Mouse (Mus musculus): ENCODE data around the gene Apex1.
A peak's percentile ranks its signal among the peaks of the same experiment; 100 is the strongest.
"Not testable (repeated sequence)": the region's sequence is repeated elsewhere in the genome, so short reads cannot be mapped to it uniquely, and the experiment has no call there.

Gene Apex1

DNA sequence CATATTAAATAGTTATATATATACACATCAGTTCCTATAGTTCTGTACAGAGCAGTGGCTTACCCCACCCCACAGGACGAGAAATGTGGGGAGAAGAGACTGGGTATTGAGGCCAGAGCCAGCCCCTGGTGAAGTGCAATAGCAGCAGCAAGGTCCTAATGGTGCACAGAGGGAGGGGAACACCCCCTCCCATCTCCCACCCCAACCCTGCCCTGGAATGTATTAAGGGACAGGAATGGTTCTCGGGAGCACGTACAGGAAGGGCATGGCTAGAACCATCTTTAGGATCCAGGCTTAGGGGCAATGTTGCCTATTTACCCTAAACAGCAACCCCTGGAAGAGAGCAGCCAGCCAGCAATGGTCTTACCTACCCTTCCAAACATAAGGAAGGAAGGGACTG is 2.6 kb downstream of the Apex1 start:
- DNase-seq (ENCODE audit: low spot score) = no peak

DNA sequence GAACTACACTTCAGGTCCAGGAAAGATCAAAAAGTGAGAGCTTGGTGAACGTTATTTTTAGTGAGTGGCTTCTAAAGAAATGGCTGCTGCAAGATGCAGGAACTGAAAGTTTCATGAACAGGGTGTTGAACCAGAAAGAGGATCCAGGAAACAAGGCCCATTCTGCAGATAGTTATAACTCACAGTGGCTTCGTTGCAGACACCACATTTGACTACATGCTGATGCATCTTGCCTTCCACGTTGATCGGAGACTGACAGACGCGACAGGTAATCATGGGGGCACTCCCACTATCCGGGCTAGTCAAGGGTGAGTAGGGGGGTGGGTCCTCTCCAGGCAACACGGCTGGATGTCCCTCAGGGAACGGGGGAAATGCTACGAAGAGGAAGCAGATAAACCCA is 5.2 kb downstream of the Apex1 start:
- no peak for DNase-seq (ENCODE audit: low spot score)

DNA sequence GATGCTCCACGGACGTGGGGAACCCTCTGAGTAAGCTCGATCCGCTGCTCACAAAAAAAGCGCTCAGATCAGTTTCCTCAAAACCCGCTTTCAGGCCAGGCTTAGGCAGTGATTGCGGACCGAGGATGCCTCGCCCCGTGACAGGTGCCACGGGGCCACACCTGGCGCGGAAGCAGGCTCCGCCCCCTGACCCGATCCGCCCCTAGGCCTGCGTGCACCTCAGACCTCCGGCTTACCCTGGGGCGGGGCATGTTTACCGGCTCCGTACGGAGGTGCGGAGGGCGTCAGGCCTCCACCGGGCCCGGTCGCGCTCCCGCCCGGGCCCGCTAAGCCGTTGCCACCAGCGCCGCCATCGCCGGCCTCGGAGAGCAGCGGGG is 5.6 kb downstream of the Apex1 start:
- peak; percentile 61 for DNase-seq (ENCODE audit: low spot score)

DNA sequence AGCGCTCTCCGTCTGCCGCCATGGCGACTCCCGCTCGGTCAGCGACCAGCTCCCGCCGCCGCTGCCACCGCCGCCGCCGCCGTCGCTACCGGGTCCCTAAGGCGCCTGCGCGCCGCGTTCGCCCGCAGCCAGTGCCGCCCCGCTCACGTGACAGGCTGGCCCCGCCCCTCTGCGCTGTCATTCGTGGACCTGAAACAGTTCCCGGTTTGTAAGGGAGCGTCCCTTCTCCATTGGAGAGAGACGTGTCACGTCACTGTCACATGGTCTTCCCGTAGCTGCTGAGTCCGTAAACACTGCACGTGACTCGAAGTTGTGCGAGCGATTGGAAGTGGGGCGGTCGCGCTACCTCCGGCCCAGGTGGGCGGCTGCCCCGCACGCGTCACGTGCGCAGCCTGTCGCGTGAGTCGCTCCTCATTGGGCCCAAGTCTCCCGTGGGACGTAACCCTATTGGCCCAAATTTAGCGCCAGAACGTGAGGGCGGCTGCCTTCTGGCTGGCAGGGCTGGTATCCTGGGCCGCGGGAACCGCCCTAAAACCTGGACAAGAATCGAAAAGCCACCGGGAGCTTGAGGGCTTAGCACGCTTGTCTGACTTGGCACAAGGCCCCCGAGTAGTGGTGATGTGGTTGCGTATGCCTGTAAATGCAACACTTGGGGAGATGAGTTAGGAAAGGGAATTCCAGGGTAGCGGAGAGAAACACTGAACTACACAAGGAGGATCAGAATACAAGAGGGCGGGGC is 6.2 kb downstream of the Apex1 start, which contains the start of the genes Pip4p1 and Pnp:
Gene Pip4p1, minus strand, starts transcription at position 103 of the 739 bp plus-strand sequence.
Gene Pnp, plus strand, starts transcription at position 329 of the 739 bp plus-strand sequence.
- DNase-seq (ENCODE audit: low spot score) = peak; percentile 99

DNA sequence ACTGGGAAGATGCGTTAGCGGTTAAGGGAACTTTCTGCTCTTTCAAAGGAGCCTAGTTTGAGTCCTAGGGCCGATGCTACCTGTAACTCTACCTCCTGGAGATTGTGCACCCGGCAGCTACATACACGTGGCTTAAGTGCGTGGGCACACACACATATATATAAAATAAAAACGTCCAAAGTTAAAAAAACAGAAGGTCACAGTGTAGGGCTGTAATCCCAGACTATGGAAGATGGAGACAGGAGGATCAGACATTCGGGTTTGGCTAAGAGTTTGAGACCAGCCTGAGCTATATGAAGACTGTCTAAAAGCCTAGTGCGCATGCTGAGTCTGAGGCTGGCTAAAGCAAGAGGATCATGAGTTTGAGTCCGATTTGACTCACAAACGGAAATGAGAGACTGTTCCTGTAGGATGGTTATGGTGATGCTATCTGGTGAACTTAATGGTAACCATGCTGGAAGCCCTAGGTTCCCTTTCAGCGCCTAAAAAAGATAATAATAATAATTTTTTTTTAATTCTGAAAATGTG is 6.8 kb downstream of the Apex1 start:
- peak; percentile 48 for DNase-seq (ENCODE audit: low spot score)

DNA sequence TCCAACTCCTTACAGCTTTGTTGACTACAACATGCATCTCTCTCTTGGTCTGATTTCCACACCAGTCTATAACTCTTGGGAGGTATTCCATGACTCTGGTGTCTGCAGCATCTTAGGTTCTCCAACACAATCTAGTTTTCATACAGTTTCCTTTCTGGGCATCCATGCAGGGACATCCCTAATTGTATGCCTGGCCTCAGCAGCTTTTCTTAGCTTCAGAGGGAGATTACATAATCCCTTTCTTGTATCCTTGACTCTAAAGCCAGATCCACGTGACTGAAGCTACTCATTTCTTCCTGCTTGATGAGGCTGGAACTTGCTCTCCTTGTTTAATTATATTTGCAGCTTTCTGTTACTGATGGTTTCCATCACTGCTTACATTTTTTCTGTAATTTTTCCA is 11.9 kb downstream of the Apex1 start:
- DNase-seq (ENCODE audit: low spot score) = no peak

DNA sequence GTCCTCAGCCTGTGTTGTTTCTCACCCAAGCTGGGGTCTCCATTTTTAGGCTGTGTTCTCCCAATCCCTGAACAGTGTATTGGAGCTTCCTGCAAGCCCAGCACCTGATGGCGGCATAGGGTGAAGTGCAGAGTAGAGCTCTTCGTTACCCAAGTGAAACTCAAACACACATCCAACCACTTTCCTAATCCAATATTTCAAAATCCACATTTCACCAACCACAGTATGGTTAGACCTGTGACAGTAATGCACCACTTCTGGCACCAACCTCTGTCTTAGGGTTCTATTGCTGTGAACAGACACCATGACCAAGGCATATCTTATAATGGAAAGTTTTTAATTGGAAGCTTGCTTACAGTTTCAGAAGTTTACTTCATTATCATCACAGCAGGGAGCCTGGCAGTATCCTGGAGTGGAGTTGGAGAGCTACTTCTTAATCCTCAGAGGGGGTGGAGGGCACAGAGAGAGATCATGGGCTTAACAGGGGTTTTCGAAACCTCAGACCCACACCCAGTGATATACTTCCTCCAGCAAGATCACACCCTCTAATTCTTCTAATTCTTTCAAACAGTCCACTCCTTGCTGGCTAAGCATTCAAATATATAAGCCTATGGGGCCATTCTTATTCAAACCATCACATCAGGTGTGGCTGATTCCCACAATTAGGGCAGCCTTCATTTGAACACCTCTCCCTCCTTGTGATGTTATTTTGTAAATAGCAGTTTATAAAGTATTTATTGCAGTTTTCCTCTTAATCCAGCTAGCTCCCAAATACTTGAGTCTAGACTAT is 13.5 kb downstream of the Apex1 start:
- DNase-seq (ENCODE audit: low spot score) = no peak

DNA sequence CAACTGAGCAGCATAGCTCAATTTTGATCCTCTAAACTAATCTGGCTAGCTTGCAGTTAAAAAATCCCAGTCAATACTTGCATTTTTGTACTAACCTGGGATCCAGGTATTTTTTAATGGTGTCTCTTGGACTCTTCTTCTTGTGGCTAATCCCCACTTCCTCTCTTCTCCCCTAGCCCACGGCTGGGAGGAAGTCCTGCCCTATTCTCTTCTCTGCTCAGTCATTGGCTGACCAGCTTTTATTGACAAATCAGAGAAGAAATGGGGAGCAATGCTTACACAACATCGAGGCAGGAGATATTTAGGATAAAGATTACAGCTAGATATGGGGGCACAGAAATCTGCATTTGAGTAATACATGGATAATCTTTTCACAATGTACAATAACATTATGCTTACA is 14.2 kb downstream of the Apex1 start:
- DNase-seq (ENCODE audit: low spot score) = no peak

DNA sequence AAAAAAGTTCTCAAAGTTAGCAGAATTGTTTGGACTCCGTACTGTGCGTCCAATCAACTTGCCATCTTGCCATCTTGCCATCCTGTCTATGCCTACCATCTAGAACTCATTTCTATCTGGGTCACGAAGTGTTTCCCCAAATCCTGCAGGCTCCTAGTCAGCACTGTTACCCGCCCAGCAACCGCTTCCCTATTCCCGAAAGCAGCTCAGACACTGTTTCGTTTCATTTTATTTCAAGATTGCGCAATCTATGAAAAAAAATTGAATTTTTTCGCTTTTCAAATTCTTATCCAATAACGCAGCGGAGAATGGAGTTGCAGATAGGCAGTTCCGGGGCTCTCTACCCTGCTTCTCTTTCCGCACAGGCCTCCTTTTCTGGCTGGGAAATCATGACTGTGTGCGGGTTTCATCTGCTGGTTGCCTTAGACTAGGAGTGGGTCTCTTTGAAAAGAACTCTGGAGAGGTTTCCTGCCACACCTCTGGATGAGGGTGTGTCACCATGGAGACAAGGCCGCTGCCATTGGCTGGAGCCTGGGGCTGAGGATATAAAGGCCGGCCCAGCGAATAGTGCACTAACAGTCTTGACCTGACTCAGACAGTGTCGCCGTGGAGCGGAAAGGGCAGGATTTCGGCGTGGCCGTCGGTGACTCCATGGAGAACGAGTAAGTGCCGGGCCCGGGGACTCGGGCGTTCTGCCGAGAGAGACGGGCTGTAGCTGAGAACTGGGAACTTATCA is 19.3 kb downstream of the Apex1 start, which contains the start of gene Gm49342:
Gene Gm49342, plus strand, starts transcription at position 586 of the 736 bp plus-strand sequence.
- peak; percentile 94 for DNase-seq (ENCODE audit: low spot score)

DNA sequence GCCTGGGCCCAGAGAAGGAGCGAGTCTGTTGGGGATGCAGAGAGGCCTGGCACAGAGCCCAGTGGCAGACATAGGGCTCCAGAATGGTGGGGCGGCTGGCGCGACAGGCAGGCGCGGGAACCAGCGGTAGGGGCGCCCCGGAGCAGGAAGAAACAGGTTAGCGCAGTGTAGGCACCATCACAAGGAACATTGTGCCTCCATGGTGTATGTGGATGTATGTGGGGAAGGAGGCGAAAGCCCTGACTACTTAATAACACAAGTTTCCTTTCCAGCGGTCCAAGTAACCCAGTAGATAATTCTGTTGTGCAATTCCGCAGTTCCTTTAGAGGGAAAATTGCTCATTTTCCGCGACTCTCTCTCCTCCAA is 19.9 kb downstream of the Apex1 start:
- not testable (repeated sequence) for DNase-seq (ENCODE audit: low spot score)

DNA sequence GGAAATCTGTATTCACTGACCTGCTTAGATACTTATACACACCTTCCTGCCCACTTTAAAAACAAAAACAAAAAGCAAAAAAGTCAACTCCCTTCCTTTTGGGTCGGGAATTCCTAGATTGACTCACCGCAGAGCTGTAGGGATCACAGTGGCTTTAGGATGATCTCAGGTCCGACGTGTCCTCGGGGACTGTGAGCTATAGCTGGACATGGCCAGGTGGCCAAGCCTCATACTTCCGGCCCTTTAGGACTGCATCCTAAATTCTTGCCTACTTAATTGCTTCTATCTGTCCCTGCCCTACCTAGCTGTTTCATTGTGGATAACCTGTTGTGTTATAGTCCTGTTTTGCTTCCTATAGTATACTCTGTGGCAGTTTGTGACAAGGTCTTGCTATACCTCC is 20.3 kb downstream of the Apex1 start:
- not testable (repeated sequence) for DNase-seq (ENCODE audit: low spot score)

DNA sequence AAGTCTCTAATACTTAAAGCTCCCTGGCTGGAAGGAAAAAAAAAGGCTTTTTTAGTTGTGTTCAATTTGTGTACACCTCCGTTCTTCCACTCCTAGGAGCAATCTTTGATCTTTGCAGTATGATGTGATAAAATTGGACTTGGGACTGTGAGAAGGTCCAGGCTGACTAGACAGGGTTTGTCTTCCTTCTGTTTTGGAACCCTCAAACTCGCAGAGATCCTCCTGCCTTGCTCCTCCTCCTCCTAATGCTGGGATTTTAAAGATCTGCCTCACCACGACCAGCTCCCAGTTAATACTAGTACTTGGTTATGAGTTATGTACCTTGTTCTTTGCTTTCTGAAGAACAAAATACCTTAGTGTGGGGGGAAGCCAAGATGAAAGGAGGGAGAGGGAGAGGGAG is 20.8 kb downstream of the Apex1 start:
- not testable (repeated sequence) for DNase-seq (ENCODE audit: low spot score)

DNA sequence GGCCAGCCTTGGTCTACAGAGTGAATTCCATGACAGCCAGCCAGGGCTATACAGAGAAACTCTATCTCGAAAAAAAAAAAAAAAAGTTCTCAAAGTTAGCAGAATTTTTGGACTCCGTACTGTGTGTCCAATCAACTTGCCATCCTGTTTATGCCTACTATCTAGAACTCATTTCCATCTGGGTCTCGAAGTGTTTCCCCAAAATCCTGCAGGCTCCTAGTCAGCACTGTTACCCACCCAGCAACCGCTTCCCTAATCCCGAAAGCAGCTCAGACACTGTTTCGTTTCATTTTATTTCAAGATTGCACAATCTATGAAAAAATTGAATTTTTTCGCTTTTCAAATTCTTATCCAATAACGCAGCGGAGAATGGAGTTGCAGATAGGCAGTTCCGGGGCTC is 30.7 kb downstream of the Apex1 start:
- no peak for DNase-seq (ENCODE audit: low spot score)

DNA sequence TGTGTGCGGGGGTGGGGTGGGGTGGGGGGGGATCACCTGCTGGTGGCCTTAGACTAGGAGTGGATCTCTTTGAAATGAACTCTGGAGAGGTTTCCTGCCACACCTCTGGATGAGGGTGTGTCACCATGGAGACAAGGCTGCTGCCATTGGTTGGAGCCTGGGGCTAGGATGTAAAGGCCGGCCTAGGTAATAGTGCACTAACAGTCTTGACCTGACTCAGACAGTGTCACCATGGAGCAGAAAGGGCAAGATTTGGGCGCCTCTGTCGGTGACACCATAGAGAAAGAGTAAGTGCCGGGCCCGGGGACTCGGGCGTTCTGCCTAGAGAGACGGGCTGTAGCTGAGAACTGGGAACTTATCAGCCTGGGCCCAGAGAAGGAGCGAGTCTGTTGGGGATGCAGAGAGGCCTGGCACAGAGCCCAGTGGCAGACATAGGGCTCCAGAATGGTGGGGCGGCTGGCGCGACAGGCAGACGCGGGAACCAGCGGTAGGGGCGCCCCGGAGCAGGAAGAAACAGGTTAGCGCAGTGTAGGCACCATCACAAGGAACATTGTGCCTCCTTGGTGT is 31.3 kb downstream of the Apex1 start, which contains the start of gene Pnp2:
Gene Pnp2, plus strand, starts transcription at position 51 of the 567 bp plus-strand sequence.
- DNase-seq (ENCODE audit: low spot score) = not testable (repeated sequence)

DNA sequence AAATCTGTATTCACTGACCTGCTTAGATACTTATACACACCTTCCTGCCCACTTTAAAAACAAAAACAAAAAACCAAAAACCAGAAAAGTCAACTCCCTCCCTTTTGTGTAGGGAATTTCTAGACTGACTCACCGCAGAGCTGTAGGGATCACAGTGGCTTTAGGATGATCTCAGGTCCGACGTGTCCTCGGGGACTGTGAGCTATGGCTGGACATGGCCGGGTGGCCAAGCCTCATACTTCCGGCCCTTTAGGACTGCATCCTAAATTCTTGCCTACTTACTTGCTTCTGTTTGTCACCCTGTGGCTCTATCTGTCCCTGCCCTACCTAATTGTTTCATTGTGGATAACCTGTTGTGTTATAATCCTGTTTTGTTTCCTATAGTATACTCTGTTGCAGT is 32.0 kb downstream of the Apex1 start:
- not testable (repeated sequence) for DNase-seq (ENCODE audit: low spot score)

DNA sequence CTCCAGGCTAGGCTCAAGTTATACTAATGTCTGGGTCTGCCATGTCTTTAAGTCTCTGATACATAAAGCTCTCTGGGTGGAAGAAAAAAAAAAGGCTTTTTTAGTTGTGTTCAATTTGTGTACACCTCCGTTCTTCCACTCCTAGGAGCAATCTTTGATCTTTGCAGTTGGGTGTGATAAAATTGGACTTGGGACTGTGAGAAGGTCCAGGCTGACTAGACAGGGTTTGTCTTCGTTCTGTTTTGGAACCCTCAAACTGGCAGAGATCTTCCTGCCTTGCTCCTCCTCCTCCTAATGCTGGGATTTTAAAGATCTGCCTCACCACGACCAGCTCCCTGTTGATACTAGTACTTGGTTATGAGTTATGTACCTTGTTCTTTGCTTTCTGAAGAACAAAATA is 32.4 kb downstream of the Apex1 start:
- not testable (repeated sequence) for DNase-seq (ENCODE audit: low spot score)

DNA sequence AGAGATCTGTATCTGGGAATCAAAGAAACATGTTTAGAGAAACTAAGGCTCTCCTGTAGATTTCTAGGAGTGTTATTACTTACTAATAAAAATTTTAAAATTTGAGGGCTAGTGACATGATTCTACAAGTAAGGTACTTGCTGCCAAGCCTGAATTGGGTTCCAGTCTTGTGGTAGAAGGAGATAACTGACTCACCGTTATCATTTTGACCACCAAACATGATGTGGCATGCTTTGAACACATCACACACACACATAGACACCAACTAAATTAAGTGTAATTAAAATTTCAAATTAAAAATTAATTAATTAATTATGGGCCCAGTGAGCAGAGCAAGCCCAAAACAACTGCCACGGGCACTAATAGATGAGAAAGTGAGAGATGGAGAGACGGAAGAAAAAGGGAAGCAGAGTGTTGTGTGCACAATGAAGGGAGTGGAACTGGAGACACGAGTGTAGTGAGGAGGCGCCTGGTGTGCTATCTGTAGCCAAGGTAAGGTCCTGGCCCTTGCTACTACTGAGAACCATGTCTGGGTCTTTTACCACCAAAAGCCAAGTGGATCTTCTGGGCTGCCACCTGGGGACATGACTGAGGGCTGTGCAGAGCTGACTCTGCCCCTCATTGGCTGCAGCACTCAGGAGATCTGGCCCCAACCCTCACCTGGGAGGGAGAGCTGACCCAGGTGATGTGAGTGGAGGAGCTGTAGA is 33.7 kb downstream of the Apex1 start:
- DNase-seq (ENCODE audit: low spot score) = not testable (repeated sequence)

DNA sequence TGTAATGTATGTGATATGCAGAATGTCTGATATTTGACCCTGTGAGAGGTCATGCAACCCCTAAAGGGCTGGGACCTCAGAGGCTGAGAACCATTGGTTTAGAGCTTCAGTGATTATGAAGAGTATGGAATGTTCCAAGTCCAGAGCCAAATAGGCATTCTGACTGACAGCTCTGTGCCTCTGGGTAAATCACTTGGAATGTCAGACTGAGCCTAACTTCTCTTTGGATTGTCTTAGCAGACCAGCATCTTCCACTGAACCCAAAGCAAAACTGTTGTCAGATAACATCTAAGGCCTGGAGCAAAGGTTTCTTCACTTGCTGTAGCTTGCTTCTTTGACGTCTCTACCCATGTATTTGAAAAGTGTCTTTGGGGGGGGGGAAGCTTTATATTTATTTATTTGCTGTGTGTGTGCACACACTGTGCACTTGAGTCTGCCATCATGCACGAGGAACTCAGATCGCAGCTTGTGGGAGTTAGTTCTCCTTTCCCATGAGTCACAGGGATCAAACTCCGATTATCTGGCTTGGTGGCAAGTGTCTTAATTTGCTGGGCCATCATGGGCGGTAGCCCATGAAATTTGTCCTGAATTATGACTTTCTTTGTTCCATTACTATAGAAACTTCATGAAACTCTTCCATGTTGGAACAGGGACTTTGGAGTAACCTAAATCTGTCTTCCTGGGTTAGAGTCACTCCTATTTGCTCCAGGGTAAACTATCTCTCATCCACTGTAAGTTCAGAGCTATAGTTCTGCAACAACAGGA is 43.6 kb downstream of the Apex1 start:
- DNase-seq (ENCODE audit: low spot score) = no peak

DNA sequence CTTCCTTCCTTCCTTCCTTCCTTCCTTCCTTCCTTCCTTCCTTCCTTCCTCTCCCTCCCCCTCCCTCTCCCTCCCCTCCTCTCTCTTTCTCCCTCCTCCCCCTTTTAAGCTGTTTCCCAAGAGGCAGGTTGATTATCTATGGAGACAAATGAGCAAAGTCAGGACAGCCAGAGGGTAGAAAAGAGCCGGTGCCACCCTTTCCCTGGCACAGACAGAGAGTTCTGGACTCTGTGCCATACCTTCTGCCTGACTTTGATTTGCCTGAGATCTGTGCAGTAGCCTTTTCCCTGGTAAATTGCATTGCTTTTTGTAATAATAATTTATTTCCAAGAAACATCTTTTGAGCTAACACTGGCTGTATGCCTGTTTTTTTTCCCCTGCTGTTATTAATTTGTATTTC is 44.3 kb downstream of the Apex1 start:
- DNase-seq (ENCODE audit: low spot score) = no peak

All from MN1 (cell line).